Mouse (Mus musculus): Measurements from ENCODE around the gene Srrm4.

Gene Srrm4

DNA sequence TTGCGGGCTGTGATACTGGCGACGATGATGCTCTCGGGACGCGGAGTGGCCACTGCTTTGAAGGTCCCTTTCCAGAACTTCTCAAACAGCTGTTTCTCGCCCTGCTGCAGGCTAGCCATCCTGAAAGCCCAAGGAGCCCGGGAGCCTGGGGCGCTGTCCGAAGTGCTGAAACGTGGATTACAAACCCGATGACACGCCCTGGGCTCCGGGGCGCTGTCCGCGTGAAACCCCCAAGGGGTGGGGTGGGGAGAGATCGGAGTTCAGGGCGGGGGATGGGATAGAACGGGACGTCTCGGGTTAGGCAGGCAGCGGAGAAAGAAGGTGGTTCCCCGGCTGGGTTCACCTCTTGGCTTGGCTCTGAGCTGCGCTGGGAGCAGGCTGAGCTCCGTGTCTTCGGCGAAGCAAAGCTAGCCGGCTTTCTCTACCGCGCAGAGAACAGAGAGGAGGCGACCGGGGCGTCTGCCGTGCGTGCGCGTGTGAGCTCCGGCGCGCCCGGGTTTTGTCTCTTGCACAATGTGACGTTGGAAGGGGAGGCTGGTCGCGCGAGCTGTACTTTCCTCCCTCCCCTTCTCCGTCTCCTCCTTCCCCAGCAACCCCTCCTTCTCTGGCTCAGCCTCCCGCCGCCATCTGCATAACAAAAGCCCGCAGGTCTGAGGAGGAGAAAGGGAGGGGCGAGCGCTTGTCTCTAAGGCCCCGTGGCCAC lies at the start of gene Srrm4:
TSS of gene Srrm4 (minus strand) at position 472 of the 703 bp plus-strand sequence.
- peak; percentile 87 for DNase-seq (ENCODE audit: low read depth, low spot score)

DNA sequence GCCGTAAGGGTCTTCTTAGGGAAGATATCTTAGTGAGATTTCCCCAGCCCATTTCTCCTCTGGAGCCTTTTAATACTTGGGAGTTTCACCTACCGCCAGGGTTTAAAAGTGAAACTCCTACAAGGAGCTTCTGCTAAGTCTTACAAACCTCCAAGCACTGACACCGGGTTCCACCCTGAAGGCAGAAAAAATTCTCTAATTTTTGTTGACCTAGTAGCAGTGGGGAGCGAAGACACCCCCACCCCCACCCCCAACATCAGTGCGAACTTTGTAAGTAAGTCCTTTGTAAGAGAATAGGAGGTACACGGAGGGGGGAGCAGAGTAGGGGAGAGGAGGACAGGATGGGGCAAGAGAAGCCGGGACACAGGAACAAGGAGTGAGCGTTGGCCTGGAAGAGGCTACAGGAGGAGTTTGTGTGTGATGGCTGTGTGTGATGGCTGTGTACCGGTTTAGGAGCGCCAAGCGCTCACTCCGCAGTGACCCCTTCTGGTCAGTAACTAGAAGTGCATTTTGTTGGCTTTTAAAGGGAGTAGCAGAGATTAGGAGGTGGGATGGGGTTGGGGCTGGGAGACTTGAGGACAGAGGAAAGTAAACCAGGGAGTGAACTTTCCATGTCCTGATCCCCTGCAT lies 1.3 kb upstream of the Srrm4 start:
- peak; percentile 72 for DNase-seq (ENCODE audit: low read depth, low spot score)

DNA sequence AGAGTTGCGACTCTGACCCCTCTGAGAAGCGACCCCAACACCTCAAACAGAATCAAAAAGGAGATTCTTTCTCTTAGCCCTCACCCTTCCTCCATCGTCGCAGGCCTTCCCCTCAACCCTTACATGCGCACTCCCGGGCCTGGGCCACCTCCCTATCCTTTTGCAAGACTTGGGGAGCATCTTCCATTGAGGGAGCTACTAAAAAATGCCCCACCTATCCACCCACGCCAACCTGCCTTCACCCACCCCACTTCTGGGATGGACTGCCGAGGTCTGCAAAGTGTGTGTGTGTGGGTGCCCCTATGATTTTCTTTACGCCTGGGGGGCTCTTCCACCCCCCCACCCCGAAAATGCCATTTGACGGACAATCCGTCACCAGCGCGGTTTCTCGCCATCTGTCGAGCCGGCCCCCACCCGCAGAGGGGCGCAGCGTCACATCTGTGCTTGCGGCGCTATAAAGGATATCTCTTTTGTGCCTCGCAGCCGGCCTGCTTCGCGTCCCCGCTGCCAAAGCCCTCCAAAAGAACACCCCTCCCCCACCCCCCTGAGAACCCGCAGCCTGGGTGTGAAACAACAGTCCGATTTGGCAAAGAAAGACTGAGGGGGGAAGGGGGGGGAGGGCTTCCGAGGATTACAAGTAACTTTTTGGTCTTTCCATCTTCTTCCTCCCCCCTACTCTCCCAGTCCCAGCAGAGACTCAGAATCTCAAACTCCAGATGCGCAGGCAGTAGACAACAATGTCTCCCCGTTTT lies 608 bp upstream of the Srrm4 start:
- DNase-seq (ENCODE audit: low read depth, low spot score): no peak

DNA sequence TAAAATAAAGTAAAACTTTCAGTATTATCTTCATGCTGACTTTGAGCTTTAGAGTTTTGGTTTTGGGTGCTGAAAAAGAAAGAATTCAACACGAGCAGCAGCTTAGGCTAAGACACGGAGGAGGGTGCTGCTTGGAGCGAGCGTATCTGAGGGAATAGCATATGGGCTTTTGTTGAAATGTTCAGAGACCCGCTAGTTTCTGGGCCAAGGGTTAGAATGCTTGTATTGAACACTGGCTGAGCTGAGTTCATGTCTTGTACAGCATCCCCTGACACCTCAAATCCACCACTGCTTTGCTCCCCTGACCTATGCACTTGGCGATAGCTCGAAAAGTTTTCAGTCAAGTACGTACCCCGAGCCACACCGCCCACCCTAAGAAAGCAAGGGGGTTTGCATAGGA lies 919 bp downstream of the Srrm4 start:
- DNase-seq (ENCODE audit: low read depth, low spot score): no peak

DNA sequence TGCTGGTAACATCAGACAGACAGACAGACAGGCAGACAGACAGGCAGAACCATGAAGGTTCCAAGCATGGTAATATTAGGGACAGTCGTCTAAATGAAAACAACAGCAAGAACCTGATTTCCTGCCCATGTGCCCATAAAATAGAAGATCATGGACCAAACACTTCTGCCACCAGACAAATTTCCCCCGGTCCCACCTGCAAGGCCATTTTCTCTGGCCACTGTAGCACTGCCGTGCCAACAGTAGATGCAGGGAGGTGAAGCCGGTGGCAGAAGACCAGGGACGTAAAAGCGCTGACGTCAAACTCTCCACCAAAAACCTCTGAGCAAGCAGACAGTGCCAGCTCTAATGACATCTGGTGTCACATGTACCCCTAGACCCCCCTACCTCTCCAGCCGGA lies 2.0 kb downstream of the Srrm4 start:
- no peak for DNase-seq (ENCODE audit: low read depth, low spot score)

DNA sequence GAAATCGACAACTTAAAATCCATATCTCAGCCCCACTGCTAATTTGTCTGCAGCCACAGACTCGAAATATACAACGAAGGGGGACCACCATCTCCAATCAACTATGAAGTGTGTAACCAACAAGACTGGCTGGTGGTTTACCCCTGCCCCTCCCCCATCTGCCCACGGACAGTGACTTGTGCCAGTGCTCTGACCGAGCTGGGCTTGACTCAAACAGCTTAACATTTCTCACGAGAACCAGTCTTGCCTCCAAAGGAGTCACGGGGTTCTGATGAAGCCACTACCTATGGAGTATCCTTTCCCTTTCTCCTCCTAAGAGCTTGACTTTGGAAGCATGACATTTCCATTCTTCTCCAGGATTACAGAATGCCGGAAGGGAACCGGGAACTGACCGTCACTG lies 2.8 kb downstream of the Srrm4 start:
- DNase-seq (ENCODE audit: low read depth, low spot score): no peak

DNA sequence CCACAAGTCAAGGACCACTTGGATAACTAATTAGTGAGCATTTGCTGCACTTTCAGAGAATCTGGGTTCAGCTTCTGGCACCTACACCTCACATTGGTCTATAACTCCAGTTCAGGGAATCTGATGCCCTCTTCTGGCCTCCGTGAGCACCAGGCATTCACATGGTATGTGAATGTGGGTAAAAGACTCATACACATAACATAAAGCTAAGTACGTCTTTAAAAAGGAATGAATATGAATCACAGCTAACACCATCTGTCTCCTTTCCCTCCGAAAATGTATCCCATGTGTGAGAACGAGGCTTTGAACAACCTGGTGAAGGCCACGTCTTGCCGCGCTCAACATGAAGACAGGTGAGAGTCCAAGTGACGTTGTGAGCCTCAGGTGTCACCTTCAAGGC lies 12.1 kb downstream of the Srrm4 start:
- DNase-seq (ENCODE audit: low read depth, low spot score): no peak

DNA sequence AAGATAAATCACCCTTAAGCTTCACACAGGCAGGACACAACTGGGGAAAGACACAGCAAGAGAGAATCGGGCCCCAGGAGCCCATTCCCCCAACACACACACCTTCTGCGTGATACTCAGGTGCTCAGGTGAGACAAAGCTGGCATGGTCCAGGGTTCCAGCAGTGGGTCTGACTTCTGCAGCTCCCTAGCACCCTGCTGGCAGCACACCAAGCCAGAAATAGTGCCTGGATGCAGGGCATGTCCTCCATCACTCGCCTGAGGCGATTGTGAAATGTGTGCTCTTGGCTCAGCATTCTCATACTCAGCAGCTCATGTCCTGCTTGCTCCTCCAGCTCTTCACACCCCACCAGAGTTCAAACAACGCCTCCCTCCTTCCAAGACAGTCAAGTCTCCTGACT lies 14.5 kb downstream of the Srrm4 start:
- no peak for DNase-seq (ENCODE audit: low read depth, low spot score)

DNA sequence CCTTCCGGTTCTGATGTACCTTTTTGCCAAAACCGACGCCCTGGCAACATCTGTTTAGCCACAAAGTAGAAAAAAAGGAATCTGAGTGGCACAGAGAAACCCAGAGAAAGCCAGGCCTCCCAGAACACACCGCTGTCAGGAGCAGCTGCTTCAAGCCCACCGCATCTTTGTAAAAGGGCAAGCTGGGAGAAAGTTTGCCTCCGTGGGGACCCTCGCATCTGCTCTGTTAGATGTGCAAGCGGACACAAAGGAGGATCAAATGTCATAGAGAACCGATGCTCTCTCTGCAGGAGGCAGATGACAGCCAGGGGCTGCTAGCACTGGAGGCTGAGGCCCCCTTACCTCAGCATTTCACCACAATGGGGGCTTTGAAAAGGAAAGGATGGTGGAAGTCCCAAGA lies 18.3 kb downstream of the Srrm4 start:
- DNase-seq (ENCODE audit: low read depth, low spot score): no peak

DNA sequence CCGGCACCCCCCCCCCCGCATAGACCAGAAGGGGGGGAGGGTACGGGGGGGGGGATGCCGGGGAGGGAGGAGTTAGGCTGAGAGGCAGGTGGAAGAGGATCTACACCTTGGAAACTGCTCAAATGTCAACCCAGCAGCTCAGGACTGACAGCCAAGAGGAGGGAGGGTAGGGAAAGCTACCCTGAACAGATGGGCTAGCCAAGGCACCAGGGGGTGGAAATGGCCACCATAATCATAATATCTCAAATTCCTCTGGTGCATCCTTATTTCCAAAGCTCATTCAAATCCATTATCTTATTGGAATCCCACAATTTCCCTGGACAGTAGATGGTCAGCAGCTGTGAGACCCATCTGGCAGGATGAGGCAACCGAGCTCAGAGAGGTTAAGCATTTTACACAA lies 19.7 kb downstream of the Srrm4 start:
- no peak for DNase-seq (ENCODE audit: low read depth, low spot score)

DNA sequence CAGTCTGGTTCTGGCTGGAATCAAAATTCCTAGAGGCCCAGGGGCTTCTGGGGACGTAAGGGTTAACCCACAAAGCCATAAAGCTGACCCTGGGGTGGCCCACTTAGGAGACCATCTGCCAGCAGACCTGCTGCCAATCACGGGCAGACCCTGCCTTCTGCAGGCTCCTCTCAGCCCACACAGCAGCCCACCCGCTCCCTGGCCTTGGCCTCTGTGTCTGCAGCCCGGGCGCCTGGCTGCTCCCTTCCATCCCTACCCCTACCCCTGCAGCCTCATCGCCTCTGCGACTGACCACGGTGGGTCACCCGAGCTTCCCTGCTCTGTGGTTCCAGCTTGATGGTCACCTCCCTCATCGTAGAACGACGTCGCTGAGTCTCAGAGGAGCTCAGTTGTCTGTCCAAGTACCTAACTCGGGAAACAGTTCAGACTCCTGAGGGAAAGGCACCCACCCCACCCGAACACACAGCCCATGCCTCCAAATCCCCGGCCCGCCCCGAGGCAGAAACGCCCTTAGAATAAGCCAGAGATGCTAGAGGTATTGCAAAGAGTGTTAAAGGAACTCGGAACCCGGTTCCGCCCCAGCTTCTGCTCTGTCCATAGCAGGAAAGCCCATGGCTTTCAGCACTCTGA lies 20.3 kb downstream of the Srrm4 start:
- DNase-seq (ENCODE audit: low read depth, low spot score): peak; percentile 37

DNA sequence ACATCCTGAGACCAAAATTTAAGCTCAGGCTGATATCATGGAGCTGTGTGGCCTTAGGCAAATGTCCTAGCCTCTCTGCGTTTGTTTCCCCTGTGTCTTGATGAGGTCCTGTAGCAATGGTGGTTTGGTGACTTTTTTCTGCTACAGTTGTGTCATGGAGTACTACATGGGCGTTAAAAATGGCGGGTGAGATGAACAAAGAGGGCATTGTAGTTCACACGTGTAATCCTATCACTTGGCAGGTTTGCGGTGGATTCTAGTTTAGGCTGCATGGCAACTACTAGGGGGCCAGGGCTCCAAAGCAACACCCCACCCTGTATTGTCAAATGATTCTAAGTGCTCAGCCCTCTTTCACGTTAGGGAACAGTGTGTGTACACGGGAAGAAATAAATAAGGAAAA lies 21.1 kb downstream of the Srrm4 start:
- no peak for DNase-seq (ENCODE audit: low read depth, low spot score)

DNA sequence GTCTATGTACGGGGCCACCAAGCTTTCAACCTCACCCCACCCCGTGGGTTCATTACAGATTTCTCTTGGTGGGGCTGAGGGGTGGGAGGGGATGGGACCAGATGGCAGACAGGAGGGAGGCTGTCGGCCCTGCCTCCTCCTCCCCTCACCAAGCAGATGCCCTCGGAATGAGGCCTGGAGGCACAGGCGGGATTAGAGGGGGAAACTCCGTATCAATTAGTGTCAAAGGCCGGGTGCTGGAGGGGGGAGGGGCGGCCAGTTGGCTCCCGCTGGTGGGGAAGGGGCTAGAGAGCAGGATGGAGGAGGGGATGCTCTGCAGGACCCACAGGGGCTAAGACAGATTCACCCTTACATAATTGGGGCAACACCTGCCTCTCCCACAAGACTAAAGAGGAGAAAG lies 22.0 kb downstream of the Srrm4 start:
- peak; percentile 26 for DNase-seq (ENCODE audit: low read depth, low spot score)

DNA sequence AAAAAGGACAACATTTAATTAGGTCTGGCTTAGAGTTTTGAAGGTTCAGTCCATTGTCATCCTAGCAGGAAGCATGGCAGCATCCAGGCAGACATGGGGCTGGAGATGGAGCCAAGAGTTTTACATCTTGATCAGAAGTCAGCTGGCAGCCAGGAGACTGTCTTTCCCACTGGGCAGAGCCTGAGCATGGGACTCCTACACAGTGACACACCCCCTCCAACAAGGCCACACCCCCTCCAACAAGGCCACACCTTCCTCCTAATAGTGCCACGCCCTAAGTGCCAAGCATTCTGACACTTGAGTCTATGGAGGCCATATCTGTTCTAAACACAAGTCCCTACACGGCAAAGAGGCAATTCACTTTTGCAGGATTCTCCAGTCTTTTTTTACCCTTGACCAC lies 23.6 kb downstream of the Srrm4 start:
- no peak for DNase-seq (ENCODE audit: low read depth, low spot score)

DNA sequence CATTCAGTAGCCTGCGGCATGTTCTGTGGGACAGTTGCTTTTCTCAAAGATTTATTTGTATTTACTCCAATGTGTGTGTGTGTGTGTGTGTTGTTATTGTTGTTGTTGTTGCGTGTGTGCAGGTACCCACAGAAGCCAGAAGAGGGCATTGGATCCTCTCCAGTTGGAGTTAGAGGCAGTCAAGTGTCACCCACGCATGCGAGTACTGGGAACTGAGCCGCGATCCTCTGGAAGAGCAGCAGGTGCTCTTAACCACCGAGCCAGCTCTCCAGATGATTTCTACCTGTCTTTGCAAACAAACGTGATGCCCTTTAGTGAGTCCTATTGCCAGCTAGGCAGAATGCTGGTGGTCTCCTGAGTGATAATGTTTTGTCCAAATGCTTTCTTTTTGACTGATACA lies 24.3 kb downstream of the Srrm4 start:
- no peak for DNase-seq (ENCODE audit: low read depth, low spot score)

DNA sequence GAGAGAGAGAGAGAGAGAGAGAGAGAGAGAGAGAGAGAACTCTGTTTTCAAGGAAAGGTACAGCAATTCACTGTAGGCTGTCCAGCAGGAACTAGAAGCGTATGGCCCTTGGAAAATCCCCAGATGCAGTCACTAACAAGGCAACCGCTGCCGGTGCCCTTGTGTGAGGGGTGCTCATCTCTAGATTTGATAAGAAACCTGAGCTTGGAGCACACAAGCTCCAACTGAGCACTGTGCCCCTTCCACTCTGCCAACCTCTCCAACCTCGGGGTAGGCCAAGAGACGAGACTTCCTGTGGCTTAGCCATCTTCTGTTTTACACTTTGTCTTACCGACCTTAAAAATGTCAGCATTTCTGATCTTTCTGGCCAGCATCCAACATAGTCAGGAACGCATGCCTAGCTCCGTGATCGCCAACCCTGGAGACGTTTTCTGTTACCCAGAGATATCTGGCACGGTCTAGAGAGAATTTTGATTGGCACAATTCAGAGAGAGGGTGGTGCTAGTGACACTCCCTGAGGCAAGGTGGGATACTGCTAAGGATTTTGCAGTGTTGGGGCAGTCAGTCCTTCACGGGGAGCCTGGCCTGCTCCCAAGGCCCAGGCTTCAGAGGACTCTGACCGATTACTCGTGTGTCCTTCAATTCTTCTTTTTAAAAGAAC lies 25.1 kb downstream of the Srrm4 start:
- DNase-seq (ENCODE audit: low read depth, low spot score): no peak

DNA sequence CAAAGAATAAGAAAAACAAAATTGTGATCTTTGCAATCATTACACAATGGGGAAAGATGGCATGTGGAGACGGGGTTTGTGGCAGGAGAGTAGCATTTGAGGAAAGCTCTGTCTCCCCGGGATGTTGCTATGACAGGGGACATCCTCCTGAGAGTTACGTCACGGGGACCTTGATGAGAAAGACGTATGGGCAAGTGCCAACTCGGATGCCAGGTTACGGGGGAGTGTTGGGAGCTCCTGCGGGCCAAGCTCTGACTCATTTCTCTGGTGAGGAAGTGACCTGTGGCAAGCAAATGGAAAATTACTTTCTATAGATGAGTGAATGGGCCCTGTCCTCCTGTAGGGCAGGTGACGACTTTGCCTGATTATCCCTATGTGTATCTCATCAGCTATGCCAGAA lies 26.0 kb downstream of the Srrm4 start:
- DNase-seq (ENCODE audit: low read depth, low spot score): no peak

DNA sequence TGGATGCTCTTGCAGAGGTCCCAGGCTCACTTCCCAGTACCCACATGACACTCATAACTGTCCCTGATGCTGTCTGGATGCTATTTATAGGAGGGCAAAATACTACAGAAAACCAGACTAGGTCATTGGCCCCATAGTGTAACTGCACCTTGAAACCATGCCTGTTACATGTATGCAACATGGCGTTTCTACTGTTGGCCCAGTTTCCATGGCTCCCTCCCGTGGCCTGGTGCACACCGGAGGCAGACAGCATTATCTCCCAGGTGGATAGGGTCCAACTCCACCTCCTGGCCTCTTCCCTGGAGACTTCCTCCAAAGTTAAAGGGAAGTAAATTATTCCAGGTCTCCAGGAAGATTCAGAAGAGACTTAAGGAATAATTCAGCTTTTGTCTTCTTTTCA lies 27.2 kb downstream of the Srrm4 start:
- no peak for DNase-seq (ENCODE audit: low read depth, low spot score)

DNA sequence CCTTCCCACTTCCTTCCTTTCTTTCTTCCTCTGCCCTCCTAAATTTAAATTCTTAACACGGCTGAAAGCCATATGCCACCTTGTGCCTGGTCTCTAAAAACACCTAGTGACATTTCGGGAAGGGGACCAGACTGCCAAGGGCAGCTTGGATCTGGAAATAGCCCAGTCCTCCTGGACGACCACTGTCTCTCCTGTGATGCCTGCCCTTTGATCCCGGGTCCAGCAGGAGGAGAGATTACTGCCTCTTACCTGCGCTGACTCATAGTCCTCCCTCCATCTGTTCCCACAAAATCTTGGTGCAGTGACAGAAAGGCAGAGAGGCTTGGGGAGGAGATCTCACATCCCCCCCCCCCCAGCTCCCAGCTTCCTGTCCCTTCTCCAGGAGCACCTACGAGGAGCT lies 27.9 kb downstream of the Srrm4 start:
- no peak for DNase-seq (ENCODE audit: low read depth, low spot score)

DNA sequence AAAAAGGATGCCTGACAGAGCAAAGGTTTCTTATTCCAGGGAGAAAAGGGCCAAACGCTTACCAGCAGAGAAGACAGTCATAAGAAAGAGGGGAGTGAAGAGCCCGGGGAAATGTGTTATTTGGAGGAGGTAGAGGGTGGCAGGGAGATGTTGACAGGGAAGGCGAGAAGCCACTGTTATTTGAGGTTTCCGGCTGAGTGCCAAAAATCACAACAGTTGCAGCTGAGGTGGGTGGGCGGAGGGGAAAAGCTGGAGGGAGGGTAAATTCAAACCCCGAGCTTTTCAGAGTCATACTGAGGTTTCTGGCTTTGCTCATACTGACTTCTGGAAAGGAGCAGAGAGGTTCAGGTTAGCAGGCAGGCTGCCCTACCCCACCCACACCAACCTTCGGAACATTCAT lies 32.5 kb downstream of the Srrm4 start:
- DNase-seq (ENCODE audit: low read depth, low spot score): no peak

DNA sequence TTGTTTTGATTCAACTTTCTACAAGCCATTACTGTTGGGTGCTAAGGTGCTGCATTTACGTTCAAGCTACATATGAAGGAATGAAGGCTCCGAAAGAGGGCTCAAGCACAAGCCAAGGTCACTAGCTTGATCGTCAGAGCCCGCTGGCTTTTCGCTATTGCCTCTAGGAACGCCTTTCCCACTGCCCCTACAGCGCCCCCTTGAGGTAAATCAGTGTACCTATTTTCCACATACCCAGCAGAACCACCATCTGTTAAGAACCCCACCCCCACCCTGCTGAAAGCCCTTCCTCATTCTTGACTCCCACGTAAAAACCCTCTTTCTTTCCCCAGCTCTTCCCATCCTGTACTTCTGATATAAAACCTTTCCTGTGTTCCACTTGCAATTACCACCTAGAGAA lies 35.0 kb downstream of the Srrm4 start:
- DNase-seq (ENCODE audit: low read depth, low spot score): no peak

DNA sequence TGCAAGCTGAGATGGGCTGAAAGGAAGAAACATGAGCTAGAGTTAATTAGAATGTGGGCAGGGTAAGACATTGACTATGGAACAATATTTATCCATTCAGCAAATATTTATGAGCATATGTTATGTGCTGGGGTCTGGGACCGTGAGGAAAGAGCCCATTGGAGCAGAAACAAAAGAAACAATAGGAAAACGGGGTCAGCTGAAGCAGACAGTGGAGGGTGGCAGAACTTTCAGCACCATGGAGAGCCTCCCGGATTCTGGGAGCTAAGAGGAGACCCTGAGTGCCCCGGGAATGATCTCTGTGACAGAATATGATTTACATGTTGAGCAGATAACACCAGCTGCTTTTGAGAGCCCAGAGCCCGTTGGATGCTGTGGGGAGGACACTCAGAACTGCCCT lies 37.7 kb downstream of the Srrm4 start:
- peak; percentile 59 for DNase-seq (ENCODE audit: low read depth, low spot score)
